Mouse (Mus musculus): Measurements from ENCODE around the gene Nckap5. TPM values are rescaled to one million over a fixed set of nuclear protein-coding genes. Genes with fewer than 3 reads are reported as not detected.

Gene Nckap5
- total and polyA plus RNA-seq, 3 experiments, result not detected

DNA sequence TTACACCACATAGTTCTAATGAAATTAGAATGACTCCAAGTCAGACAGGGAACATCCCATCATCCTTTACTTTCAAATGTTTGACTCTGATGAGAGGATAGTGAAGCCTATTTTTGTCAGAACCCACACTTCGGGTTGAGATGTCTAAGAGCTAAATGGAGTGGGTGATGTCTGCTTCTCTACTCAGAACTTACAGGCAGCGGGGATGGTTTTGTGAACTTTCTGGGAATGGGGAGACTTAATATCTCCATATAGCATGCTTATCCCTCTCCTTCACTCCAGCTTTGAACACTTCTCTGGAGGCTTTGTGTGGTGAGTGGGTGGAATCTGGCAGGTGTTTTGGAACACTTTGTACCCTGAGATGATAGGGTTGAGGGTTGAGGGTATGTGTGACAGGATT, 698.3 kb downstream of the Nckap5 start:
- Histone ChIP-seq H3K9ac (ENCODE audit: insufficient read depth, low read depth) (no peak overlapping the region), H3K79me2 (replicated peaks; ENCODE audit: control insufficient read depth, extremely low read depth, insufficient read depth, poor library complexity, severe bottlenecking) (no peaks in the 10 kb centered on the region), H3K4me3 (replicated peaks in 1 of 3; ENCODE audit: low read depth in 2 of 3, low read length in 2 of 3, poor library complexity in 1 of 3) (no peak overlapping the region), H3K4me1 (ENCODE audit: control insufficient read depth in 1 of 2, insufficient read depth in 2 of 2) (no peaks in the 10 kb centered on the region), H3K9me3 (replicated peaks; ENCODE audit: low read length) (peaks cover 54% of the 10 kb centered on the region), H3K36me3 (replicated peaks in 1 of 2; ENCODE audit: control insufficient read depth in 1 of 2, insufficient read depth in 1 of 2, low read length in 1 of 2) (no peaks in the 10 kb centered on the region), H3K27ac (ENCODE audit: insufficient read depth, low read depth) (no peak overlapping the region), H3K27me3 (replicated peaks) (no peaks in the 10 kb centered on the region), H3K4me2 (ENCODE audit: insufficient read depth, low read depth, poor library complexity, severe bottlenecking) (no peak overlapping the region)
- no peak for DNase-seq (ENCODE audit: extremely low read depth)
- TF ChIP-seq ELF1 (IDR thresholded peaks at IDR 0.05; ENCODE audit: low read depth, low read length) (no peak), CHD2 (IDR thresholded peaks at IDR 0.05; ENCODE audit: low read length) (no peak), ZKSCAN1 (IDR thresholded peaks at IDR 0.05; ENCODE audit: borderline replicate concordance, low read depth, low read length) (no peak), SMC3 (IDR thresholded peaks at IDR 0.05; ENCODE audit: low read depth, low read length) (no peak), ZC3H11A (IDR thresholded peaks at IDR 0.05; ENCODE audit: low read depth, low read length) (no peak), RCOR1 (conservative IDR thresholded peaks at IDR 0.05; ENCODE audit: low read depth, low read length) (no peak), MEF2A (IDR thresholded peaks at IDR 0.05; ENCODE audit: borderline replicate concordance, low read depth, low read length) (no peak), USF1 (IDR thresholded peaks at IDR 0.05; ENCODE audit: low read depth, low read length) (no peak), RAD21 (IDR thresholded peaks at IDR 0.05; ENCODE audit: low read depth, low read length) (no peak), JUN (IDR thresholded peaks at IDR 0.05; ENCODE audit: insufficient read depth, low read depth, low read length) (no peak), TBP (conservative IDR thresholded peaks at IDR 0.05; ENCODE audit: low read depth, low read length) (no peak), TCF12 (IDR thresholded peaks at IDR 0.05; ENCODE audit: low read depth, low read length) (no peak), ETS1 (conservative IDR thresholded peaks at IDR 0.05; ENCODE audit: low read depth, low read length) (no peak), POLR2A (IDR thresholded peaks at IDR 0.05; ENCODE audit: low read depth, low read length) (no peak), E2F4 (IDR thresholded peaks at IDR 0.05; ENCODE audit: insufficient replicate concordance, low read depth, low read length) (no peak), JUND (conservative IDR thresholded peaks at IDR 0.05; ENCODE audit: low read depth, low read length) (no peak)
- in situ Hi-C loops (cut with MboI; ENCODE audit: low pct_ligation_motif_present, low pct_unique_long_range_greater_than_20kb, low sequenced_read_pairs) (no loop called here), dilution Hi-C loops (cut with MboI; ENCODE audit: extremely low pct_ligation_motif_present, extremely low pct_unique_long_range_greater_than_20kb, low sequenced_read_pairs) (no loop called here)

DNA sequence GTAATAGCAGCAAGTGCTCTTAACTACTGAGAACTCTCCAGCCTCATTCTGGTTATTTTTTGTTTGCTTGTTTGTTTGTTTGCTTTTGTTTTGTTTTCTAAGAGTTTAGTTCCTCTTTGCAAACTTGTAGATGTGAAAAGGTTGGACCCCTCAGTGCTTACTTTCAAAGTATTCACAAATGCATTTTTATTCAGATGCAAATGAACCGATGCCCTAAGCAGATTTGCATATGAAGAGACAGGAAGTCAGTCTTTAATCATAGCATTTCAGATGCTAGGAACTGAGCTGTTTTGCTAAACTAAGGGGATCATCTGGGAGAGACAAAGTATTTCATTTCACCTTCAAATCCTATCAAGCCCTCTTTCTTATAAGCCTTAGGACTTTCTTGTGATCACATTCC, 701.5 kb downstream of the Nckap5 start:
- H3K4me2 ChIP-seq (ENCODE audit: insufficient read depth, low read depth, poor library complexity, severe bottlenecking), result no peak overlapping the region
- H3K4me3 ChIP-seq (replicated peaks in 1 of 3; ENCODE audit: low read depth in 2 of 3, low read length in 2 of 3, poor library complexity in 1 of 3), result no peak overlapping the region
- H3K4me1 ChIP-seq (ENCODE audit: control insufficient read depth in 1 of 2, insufficient read depth in 2 of 2), result no peaks in the 10 kb centered on the region
- no peaks in the 10 kb centered on the region for H3K27me3 ChIP-seq (replicated peaks)
- TF ChIP-seq ELF1 (IDR thresholded peaks at IDR 0.05; ENCODE audit: low read depth, low read length) (no peak), NELFE (IDR thresholded peaks at IDR 0.05; ENCODE audit: low read depth, low read length) (no peak), E2F4 (IDR thresholded peaks at IDR 0.05; ENCODE audit: insufficient replicate concordance, low read depth, low read length) (no peak)
- dilution Hi-C loops (cut with MboI; ENCODE audit: extremely low pct_ligation_motif_present, extremely low pct_unique_long_range_greater_than_20kb, low sequenced_read_pairs), result no loop called here
- in situ Hi-C loops (cut with MboI; ENCODE audit: low pct_ligation_motif_present, low pct_unique_long_range_greater_than_20kb, low sequenced_read_pairs), result no loop called here
- H3K9ac ChIP-seq (ENCODE audit: insufficient read depth, low read depth), result no peak overlapping the region
- H3K36me3 ChIP-seq (replicated peaks in 1 of 2; ENCODE audit: control insufficient read depth in 1 of 2, insufficient read depth in 1 of 2, low read length in 1 of 2), result no peaks in the 10 kb centered on the region
- H3K9me3 ChIP-seq (replicated peaks; ENCODE audit: low read length), result peaks cover 56% of the 10 kb centered on the region
- H3K79me2 ChIP-seq (replicated peaks; ENCODE audit: control insufficient read depth, extremely low read depth, insufficient read depth, poor library complexity, severe bottlenecking), result no peaks in the 10 kb centered on the region
- DNase-seq (ENCODE audit: extremely low read depth), result no peak
- H3K27ac ChIP-seq (ENCODE audit: insufficient read depth, low read depth), result no peak overlapping the region
